Mouse (Mus musculus): ENCODE measurements around the gene Dcaf1.

Gene Dcaf1

DNA sequence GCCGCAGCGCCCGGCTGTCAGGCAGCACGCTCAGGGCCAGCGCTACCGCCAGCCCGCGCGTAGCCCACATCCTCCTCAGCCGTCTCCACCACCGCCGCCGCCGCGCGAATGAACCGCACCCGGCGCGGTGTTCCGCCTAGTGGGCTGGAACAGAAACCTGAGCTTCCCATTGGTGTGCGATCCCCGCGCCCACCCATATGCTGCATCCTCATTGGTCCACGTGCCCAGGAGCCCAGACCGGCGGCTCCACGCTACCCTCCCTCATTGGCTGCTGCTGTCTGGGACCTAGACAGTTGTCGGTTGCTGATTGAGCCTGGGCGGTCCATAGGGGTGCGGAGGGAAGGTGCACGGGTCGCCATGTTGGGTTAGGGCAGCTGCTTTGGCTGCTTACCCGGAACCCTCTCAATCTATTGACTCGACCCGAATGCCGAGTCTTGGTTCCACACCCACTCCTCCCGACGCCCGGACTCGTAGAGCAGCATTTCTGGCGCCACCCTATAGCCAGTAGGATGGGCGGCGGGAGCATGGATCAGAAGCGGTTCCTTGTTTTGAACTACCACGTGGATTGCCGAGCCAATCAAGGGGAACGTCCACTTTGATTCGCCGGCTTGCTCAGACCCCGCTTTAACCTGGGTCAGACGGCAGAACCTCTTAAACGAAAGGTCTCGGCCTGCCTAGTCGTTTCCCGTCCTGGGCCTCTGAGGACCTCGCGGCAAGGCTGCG, 70.3 kb downstream of the Dcaf1 start, which contains the start of gene Manf:
Gene Manf, minus strand, starts transcription at position 151 of the 723 bp plus-strand sequence.
- in situ Hi-C loops (cut with MboI; ENCODE audit: low pct_unique_long_range_greater_than_20kb in 1 of 2, low sequenced_read_pairs in 2 of 2, unreplicated experiment in 1 of 2): no loop called here

DNA sequence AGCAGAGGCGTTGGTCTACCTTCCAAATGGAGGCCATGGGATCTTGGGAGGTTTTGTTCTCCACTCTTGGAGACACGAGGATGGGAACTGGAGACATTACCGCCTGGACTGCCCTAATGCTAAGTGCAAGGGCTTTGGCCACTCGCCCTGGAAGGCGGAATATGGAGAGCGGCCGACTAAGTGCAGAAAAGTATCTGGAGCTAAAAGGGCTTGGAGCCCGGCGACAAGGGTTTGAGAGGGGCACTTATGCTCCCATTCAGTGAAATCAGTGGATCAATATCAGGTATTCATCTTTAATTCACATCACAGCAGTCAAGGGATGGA, 70.8 kb downstream of the Dcaf1 start:
- in situ Hi-C loops (cut with MboI; ENCODE audit: low pct_unique_long_range_greater_than_20kb in 1 of 2, low sequenced_read_pairs in 2 of 2, unreplicated experiment in 1 of 2): no loop called here

GRCm38 (mm10) chr9:106893327-106893726, 71.7 kb downstream of the Dcaf1 start:
- in situ Hi-C loops (cut with MboI; ENCODE audit: low pct_unique_long_range_greater_than_20kb in 1 of 2, low sequenced_read_pairs in 2 of 2, unreplicated experiment in 1 of 2): no loop called here

GRCm38 (mm10) chr9:106898901-106899300, 77.2 kb downstream of the Dcaf1 start:
- in situ Hi-C loops (cut with MboI; ENCODE audit: low pct_unique_long_range_greater_than_20kb in 1 of 2, low sequenced_read_pairs in 2 of 2, unreplicated experiment in 1 of 2): no loop called here

DNA sequence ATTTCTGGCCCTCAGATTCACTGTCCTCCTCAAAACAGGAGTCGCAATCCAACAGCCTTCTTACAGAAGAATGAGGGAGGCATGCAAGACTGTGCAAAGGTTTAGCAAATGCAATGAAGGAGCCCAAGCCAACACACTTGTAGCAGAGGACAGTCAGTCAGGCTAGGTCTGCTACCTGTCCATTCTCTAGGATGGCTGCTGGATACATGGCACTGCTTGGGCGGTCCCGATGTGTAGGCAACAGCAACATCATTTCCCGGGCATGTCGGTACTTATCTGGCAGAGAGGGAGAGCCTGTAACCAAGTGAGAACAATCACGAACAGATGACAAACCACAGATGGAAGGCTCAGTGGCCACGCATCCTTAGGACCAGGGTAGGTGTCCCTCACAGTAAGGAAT, 79.9 kb downstream of the Dcaf1 start:
- in situ Hi-C loops (cut with MboI; ENCODE audit: low pct_unique_long_range_greater_than_20kb in 1 of 2, low sequenced_read_pairs in 2 of 2, unreplicated experiment in 1 of 2): loop anchor here in 1 of 2 experiments (5.0 kb wide), 1 partner anchor 391 kb away; no protein-coding TSS in a partner anchor

DNA sequence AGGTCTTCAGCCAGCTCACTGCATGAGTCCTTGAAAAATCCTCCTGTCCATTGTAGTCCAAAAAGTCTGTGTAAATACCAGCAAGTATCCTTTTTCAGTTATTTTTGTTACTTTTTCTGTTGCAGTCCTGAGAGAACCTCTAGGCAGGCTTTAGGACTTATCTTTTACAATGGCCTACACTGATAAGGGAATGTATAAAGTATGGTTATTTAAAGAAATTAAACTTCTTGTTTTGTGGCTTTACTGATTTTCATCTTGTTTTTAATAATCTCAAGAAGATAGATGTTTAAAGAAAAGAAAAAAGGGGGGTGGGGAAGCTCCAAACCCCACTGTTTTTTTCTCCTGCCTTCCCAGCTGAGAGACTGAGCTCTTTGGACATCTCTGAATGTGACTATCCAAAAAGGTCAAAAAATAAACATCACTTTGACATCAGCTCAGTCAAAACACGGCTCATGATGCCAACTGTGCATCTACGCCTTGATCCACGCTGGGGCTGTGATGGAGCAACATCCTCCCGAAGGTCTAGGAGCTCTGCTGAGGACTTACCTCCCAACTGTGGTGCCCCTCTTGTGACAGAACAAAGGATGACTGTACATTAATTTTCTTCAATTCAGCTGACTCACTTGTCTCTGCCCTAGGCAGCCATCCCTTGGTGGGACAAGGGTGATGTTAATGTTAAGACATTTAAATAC, 81.6 kb downstream of the Dcaf1 start:
- in situ Hi-C loops (cut with MboI; ENCODE audit: low pct_unique_long_range_greater_than_20kb in 1 of 2, low sequenced_read_pairs in 2 of 2, unreplicated experiment in 1 of 2): loop anchor here in 1 of 2 experiments (5.0 kb wide), 1 partner anchor 389 kb away; no protein-coding TSS in a partner anchor

DNA sequence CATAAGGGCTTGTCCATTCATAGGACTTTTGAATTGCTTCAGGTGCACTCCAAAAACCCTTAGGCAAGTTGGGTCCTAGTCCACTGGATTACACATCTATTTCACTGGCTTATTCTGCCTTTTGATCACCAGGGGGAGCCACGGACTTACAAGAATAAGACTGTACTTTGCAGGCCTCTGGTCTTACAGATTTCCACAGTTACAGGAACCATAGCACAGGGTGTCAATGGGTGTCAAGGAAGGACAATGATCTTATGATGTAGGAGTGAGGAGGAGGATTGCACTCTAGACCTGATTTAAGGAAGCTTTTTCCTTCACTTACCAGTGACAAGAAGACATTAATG, 82.1 kb downstream of the Dcaf1 start:
- in situ Hi-C loops (cut with MboI; ENCODE audit: low pct_unique_long_range_greater_than_20kb in 1 of 2, low sequenced_read_pairs in 2 of 2, unreplicated experiment in 1 of 2): loop anchor here in 1 of 2 experiments (5.0 kb wide), 1 partner anchor 389 kb away; no protein-coding TSS in a partner anchor

DNA sequence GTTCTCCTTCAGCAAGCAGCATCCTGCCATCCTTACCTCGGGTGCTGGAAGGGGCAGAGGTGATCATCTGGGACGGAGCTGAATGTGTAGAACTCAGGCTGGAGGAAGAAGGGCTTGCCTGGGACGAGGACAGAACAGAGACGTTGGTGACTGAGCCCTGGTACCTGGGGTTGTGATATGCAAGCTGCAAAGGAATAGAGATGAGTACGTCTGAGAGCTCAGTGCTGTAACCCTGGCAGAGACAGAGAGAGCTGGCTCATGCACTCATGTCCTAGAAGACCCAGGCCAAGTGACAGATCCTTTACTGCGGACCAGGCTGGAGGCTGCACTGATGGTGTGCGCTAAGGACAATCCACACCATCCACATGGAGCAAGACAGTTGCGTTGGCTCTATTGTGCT, 84.9 kb downstream of the Dcaf1 start:
- in situ Hi-C loops (cut with MboI; ENCODE audit: low pct_unique_long_range_greater_than_20kb in 1 of 2, low sequenced_read_pairs in 2 of 2, unreplicated experiment in 1 of 2): no loop called here

DNA sequence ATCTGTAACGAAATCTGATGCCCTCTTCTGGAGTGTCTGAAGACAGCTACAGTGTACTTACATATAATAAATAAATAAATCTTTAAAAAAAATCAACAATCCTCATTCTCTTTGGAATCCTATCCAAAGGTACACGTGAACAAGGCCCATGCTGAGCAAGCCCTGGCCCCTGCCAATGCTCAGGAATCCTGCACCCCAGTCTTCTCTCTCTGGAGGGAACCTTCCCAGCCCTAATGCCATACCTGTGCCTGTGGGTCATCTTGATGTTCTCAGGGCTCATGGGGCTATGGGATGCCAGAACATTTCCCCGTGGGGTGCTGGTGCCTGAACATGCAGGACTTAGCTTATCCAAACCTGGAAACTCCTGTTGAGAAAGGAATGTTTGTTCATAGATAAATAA, 86.5 kb downstream of the Dcaf1 start:
- in situ Hi-C loops (cut with MboI; ENCODE audit: low pct_unique_long_range_greater_than_20kb in 1 of 2, low sequenced_read_pairs in 2 of 2, unreplicated experiment in 1 of 2): no loop called here

- in situ Hi-C loops (cut with MboI; ENCODE audit: low pct_unique_long_range_greater_than_20kb in 1 of 2, low sequenced_read_pairs in 2 of 2, unreplicated experiment in 1 of 2): no loop called here
Observed at GRCm38 (mm10) chr9:106908715-106909114, 87.0 kb downstream of the Dcaf1 start.

GRCm38 (mm10) chr9:106911624-106912023, 90.0 kb downstream of the Dcaf1 start:
- in situ Hi-C loops (cut with MboI; ENCODE audit: low pct_unique_long_range_greater_than_20kb in 1 of 2, low sequenced_read_pairs in 2 of 2, unreplicated experiment in 1 of 2): no loop called here

DNA sequence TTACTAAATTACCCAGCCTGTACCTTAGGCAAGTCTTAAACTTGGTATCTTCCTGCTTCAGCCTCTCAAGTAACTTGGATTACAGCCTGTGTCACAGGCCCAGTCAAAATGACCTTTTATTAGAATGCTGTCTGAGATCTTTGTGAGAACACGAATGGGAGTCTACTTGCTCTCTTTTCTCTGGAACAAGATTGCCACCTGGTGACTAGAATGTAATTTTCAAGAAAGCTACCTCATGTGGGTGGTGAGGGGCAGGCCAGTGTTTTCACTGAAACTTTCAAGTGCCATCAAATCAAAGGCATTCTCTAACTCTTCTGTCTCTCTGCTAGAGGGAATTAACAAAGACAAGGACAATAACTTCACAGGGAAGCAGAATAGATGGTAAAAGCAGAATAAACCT, 92.1 kb downstream of the Dcaf1 start:
- in situ Hi-C loops (cut with MboI; ENCODE audit: low pct_unique_long_range_greater_than_20kb in 1 of 2, low sequenced_read_pairs in 2 of 2, unreplicated experiment in 1 of 2): no loop called here

- in situ Hi-C loops (cut with MboI; ENCODE audit: low pct_unique_long_range_greater_than_20kb in 1 of 2, low sequenced_read_pairs in 2 of 2, unreplicated experiment in 1 of 2): no loop called here
Observed at GRCm38 (mm10) chr9:106914878-106915277, 93.2 kb downstream of the Dcaf1 start.

Measured in mouse embryonic stem cell (cell line).